Mouse (Mus musculus): ENCODE measurements around the gene Eea1. TPM values are rescaled to one million over a fixed set of nuclear protein-coding genes. Genes with fewer than 3 reads are reported as not detected.
A peak's percentile ranks its signal among the peaks of the same experiment; 100 is the strongest.
"Not testable (repeated sequence)": the region's sequence is repeated elsewhere in the genome, so short reads cannot be mapped to it uniquely, and the experiment has no call there.

Eea1 gene
- polyA plus RNA-seq, 1 experiment from 2014 or later, result 18.6 TPM

GRCm38 (mm10) chr10:96075880-96076279 lies 135.4 kb downstream of the Eea1 start:
- WGBS, result 11% methylated on average over 7 of the region's 7 CpGs
- H3K4me2 ChIP-seq (ENCODE audit: low read depth, low read length), result no peak overlapping the region
- 0 out of 2 replicates have a peak overlapping the region, but pooled peaks have one; percentile 18 for H3K9ac ChIP-seq (ENCODE audit: low read length)
- no peak overlapping the region for H3K4me3 ChIP-seq (ENCODE audit: low read length)
- no peaks in the 10 kb centered on the region for H3K27me3 ChIP-seq (ENCODE audit: control insufficient read depth, insufficient read depth, low read depth, low read length)
- no peak for ATAC-seq (ENCODE audit: low read depth)
- H3K27ac ChIP-seq (ENCODE audit: low read length), result no peak overlapping the region
- H3K36me3 ChIP-seq (ENCODE audit: control insufficient read depth, insufficient read depth, low read length), result no peaks in the 10 kb centered on the region
- no peaks in the 10 kb centered on the region for H3K9me3 ChIP-seq (ENCODE audit: control insufficient read depth, low read length)
- no peaks in the 10 kb centered on the region; the same call in 1 of the 2 replicates for H3K4me1 ChIP-seq (replicated peaks; ENCODE audit: control insufficient read depth, insufficient read depth, low read length)

- Histone ChIP-seq H3K4me2 (ENCODE audit: low read depth, low read length) (no peak overlapping the region), H3K27me3 (ENCODE audit: control insufficient read depth, insufficient read depth, low read depth, low read length) (no peaks in the 10 kb centered on the region), H3K9ac (ENCODE audit: low read length) (no peak overlapping the region), H3K4me1 (replicated peaks; ENCODE audit: control insufficient read depth, insufficient read depth, low read length) (no peaks in the 10 kb centered on the region; the same call in 1 of the 2 replicates), H3K4me3 (ENCODE audit: low read length) (no peak overlapping the region), H3K9me3 (ENCODE audit: control insufficient read depth, low read length) (no peaks in the 10 kb centered on the region), H3K36me3 (ENCODE audit: control insufficient read depth, insufficient read depth, low read length) (no peaks in the 10 kb centered on the region), H3K27ac (ENCODE audit: low read length) (no peak overlapping the region)
- no peak for ATAC-seq (ENCODE audit: low read depth)
- WGBS, result 67% methylated on average over 3 of the region's 3 CpGs
Measured at GRCm38 (mm10) chr10:96076461-96076860, 136.0 kb downstream of the Eea1 start.

- not testable (repeated sequence) for H3K27me3 ChIP-seq (ENCODE audit: control insufficient read depth, insufficient read depth, low read depth, low read length)
- 86% methylated on average over 6 of the region's 6 CpGs for WGBS
Measured at GRCm38 (mm10) chr10:96077480-96078066, 137.1 kb downstream of the Eea1 start.

GRCm38 (mm10) chr10:96079823-96080222 lies 139.4 kb downstream of the Eea1 start:
- no peaks in the 10 kb centered on the region for H3K36me3 ChIP-seq (ENCODE audit: control insufficient read depth, insufficient read depth, low read length)
- no peaks in the 10 kb centered on the region for H3K9me3 ChIP-seq (ENCODE audit: control insufficient read depth, low read length)
- H3K27me3 ChIP-seq (ENCODE audit: control insufficient read depth, insufficient read depth, low read depth, low read length), result no peaks in the 10 kb centered on the region
- ATAC-seq (ENCODE audit: low read depth), result no peak
- 90% methylated on average over 4 of the region's 4 CpGs for WGBS
- H3K4me1 ChIP-seq (replicated peaks; ENCODE audit: control insufficient read depth, insufficient read depth, low read length), result no peaks in the 10 kb centered on the region; the same call in 1 of the 2 replicates
- no peak overlapping the region for H3K4me2 ChIP-seq (ENCODE audit: low read depth, low read length)
- no peak overlapping the region for H3K4me3 ChIP-seq (ENCODE audit: low read length)
- H3K9ac ChIP-seq (ENCODE audit: low read length), result no peak overlapping the region
- no peak overlapping the region for H3K27ac ChIP-seq (ENCODE audit: low read length)

More at GRCm38 (mm10) chr10:96077480-96078066, 137.1 kb downstream of the Eea1 start:
- H3K4me2 ChIP-seq (ENCODE audit: low read depth, low read length); H3K27ac ChIP-seq (ENCODE audit: low read length); H3K9me3 ChIP-seq (ENCODE audit: control insufficient read depth, low read length); H3K4me3 ChIP-seq (ENCODE audit: low read length); H3K9ac ChIP-seq (ENCODE audit: low read length); H3K4me1 ChIP-seq (replicated peaks; ENCODE audit: control insufficient read depth, insufficient read depth, low read length); H3K36me3 ChIP-seq (ENCODE audit: control insufficient read depth, insufficient read depth, low read length): not testable (repeated sequence)
- peak; percentile 100 for ATAC-seq (ENCODE audit: low read depth)

GRCm38 (mm10) chr10:96080440-96081381 lies 140.3 kb downstream of the Eea1 start:
- Histone ChIP-seq H3K9me3 (ENCODE audit: control insufficient read depth, low read length) (no peaks in the 10 kb centered on the region), H3K4me1 (replicated peaks; ENCODE audit: control insufficient read depth, insufficient read depth, low read length) (no peaks in the 10 kb centered on the region; the same call in 1 of the 2 replicates), H3K36me3 (ENCODE audit: control insufficient read depth, insufficient read depth, low read length) (no peaks in the 10 kb centered on the region), H3K27ac (ENCODE audit: low read length) (no peak overlapping the region), H3K4me3 (ENCODE audit: low read length) (no peak overlapping the region), H3K27me3 (ENCODE audit: control insufficient read depth, insufficient read depth, low read depth, low read length) (no peaks in the 10 kb centered on the region), H3K4me2 (ENCODE audit: low read depth, low read length) (no peak overlapping the region), H3K9ac (ENCODE audit: low read length) (no peak overlapping the region)
- no peak for ATAC-seq (ENCODE audit: low read depth)
- WGBS, result 52% methylated on average over 21 of the region's 21 CpGs

GRCm38 (mm10) chr10:96082203-96082602 lies 141.8 kb downstream of the Eea1 start:
- no peaks in the 10 kb centered on the region for H3K27me3 ChIP-seq (ENCODE audit: control insufficient read depth, insufficient read depth, low read depth, low read length)
- WGBS, result 52% methylated on average over 3 of the region's 3 CpGs
- ATAC-seq (ENCODE audit: low read depth), result no peak

GRCm38 (mm10) chr10:96089744-96090143 lies 149.3 kb downstream of the Eea1 start:
- Histone ChIP-seq H3K9ac (ENCODE audit: low read length) (no peak overlapping the region), H3K27ac (ENCODE audit: low read length) (no peak overlapping the region), H3K4me2 (ENCODE audit: low read depth, low read length) (no peak overlapping the region), H3K27me3 (ENCODE audit: control insufficient read depth, insufficient read depth, low read depth, low read length) (no peaks in the 10 kb centered on the region), H3K36me3 (ENCODE audit: control insufficient read depth, insufficient read depth, low read length) (no peaks in the 10 kb centered on the region), H3K9me3 (ENCODE audit: control insufficient read depth, low read length) (no peaks in the 10 kb centered on the region), H3K4me3 (ENCODE audit: low read length) (no peak overlapping the region), H3K4me1 (replicated peaks; ENCODE audit: control insufficient read depth, insufficient read depth, low read length) (no peaks in the 10 kb centered on the region)
- ATAC-seq (ENCODE audit: low read depth), result no peak
- 68% methylated on average over 1 of the region's 1 CpGs for WGBS

More at GRCm38 (mm10) chr10:96082203-96082602, 141.8 kb downstream of the Eea1 start:
- Histone ChIP-seq H3K4me1 (replicated peaks; ENCODE audit: control insufficient read depth, insufficient read depth, low read length) (no peaks in the 10 kb centered on the region), H3K36me3 (ENCODE audit: control insufficient read depth, insufficient read depth, low read length) (no peaks in the 10 kb centered on the region), H3K27ac (ENCODE audit: low read length) (no peak overlapping the region), H3K4me2 (ENCODE audit: low read depth, low read length) (no peak overlapping the region), H3K9ac (ENCODE audit: low read length) (no peak overlapping the region), H3K9me3 (ENCODE audit: control insufficient read depth, low read length) (no peaks in the 10 kb centered on the region), H3K4me3 (ENCODE audit: low read length) (no peak overlapping the region)

- no peaks in the 10 kb centered on the region for H3K9me3 ChIP-seq (ENCODE audit: control insufficient read depth, low read length)
- ATAC-seq (ENCODE audit: low read depth), result no peak
- H3K27ac ChIP-seq (ENCODE audit: low read length), result no peak overlapping the region
- no peak overlapping the region for H3K4me3 ChIP-seq (ENCODE audit: low read length)
- H3K9ac ChIP-seq (ENCODE audit: low read length), result no peak overlapping the region
- WGBS, result 72% methylated on average over 3 of the region's 3 CpGs
- H3K36me3 ChIP-seq (ENCODE audit: control insufficient read depth, insufficient read depth, low read length), result no peaks in the 10 kb centered on the region
- H3K27me3 ChIP-seq (ENCODE audit: control insufficient read depth, insufficient read depth, low read depth, low read length), result no peaks in the 10 kb centered on the region
- no peak overlapping the region for H3K4me2 ChIP-seq (ENCODE audit: low read depth, low read length)
- no peaks in the 10 kb centered on the region for H3K4me1 ChIP-seq (replicated peaks; ENCODE audit: control insufficient read depth, insufficient read depth, low read length)
Measured at GRCm38 (mm10) chr10:96090388-96090787, 149.9 kb downstream of the Eea1 start.

GRCm38 (mm10) chr10:96093890-96094531 lies 153.6 kb downstream of the Eea1 start:
- no peak for ATAC-seq (ENCODE audit: low read depth)
- H3K9me3 ChIP-seq (ENCODE audit: control insufficient read depth, low read length), result no peaks in the 10 kb centered on the region
- H3K9ac ChIP-seq (ENCODE audit: low read length), result no peak overlapping the region
- no peak overlapping the region for H3K4me2 ChIP-seq (ENCODE audit: low read depth, low read length)
- H3K36me3 ChIP-seq (ENCODE audit: control insufficient read depth, insufficient read depth, low read length), result no peaks in the 10 kb centered on the region
- H3K4me1 ChIP-seq (replicated peaks; ENCODE audit: control insufficient read depth, insufficient read depth, low read length), result no peaks in the 10 kb centered on the region
- 37% methylated on average over 2 of the region's 2 CpGs for WGBS
- no peak overlapping the region for H3K4me3 ChIP-seq (ENCODE audit: low read length)
- H3K27me3 ChIP-seq (ENCODE audit: control insufficient read depth, insufficient read depth, low read depth, low read length), result no peaks in the 10 kb centered on the region
- H3K27ac ChIP-seq (ENCODE audit: low read length), result no peak overlapping the region

Data from lung, embryonic 16.5 days (tissue).